Mouse (Mus musculus) brain, embryonic 14.5 days (tissue): Measurements from ENCODE around the gene Gm13285. TPM values are rescaled to one million over a fixed set of nuclear protein-coding genes. Genes with fewer than 3 reads are reported as not detected.
A peak's percentile ranks its signal among the peaks of the same experiment; 100 is the strongest.
"Not testable (repeated sequence)": the region's sequence is repeated elsewhere in the genome, so short reads cannot be mapped to it uniquely, and the experiment has no call there.

Experiments used
- DNase-seq: peaks from one replicate; pipeline ENCODE4 v3.0.0-alpha.2; 2011; ENCODE audit warnings: low read depth
- CTCF ChIP-seq: fragments of 200-500 bp; IDR thresholded peaks from 2 replicates; pipeline ENCODE4 v1.5.1; 2012; ENCODE audit warnings: inconsistent platforms, mild to moderate bottlenecking, moderate library complexity, borderline replicate concordance; ENCODE audit not compliant: insufficient read depth, insufficient read length; ENCODE audit errors: extremely low read depth
- POLR2A ChIP-seq: fragments of 200-500 bp; IDR thresholded peaks from 2 replicates; pipeline ENCODE4 v1.6.1; 2012; ENCODE audit warnings: mild to moderate bottlenecking, inconsistent platforms, borderline replicate concordance; ENCODE audit not compliant: poor library complexity, insufficient read depth, insufficient read length, severe bottlenecking; ENCODE audit errors: extremely low read depth
- polyA plus RNA-seq: library from polyadenylated mRNA; depleted of rRNA; stranded (reverse); fragments of >200 nt; gene quantifications from 2 replicates; pipeline ENCODE4 v1.2.3, GENCODE M21; 2012; rRNA removed

The Gm13285 gene
- polyA plus RNA-seq = not detected in 2 replicates

DNA sequence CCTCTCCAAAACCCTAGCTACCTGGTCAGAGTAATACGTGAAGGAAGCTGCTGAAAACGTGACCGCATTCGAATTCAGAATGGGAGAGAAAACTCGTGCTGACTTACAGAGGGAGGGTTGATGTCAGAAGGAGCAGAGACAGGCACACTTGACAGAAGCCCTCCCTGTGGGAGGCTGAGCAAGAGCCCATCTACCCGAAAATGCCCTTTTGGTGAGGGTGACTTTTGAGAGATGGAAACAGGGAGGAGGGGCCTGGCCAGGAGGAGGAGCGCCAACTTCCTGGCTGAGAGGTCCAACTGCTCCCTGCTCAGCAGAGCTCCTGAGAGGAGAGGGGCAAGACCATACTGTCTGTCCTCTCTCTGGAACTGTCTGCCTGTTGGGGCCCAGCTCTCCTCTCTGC, at the start of gene Gm13285:
Gene Gm13285, plus strand, starts transcription at position 301 of the 400 bp plus-strand sequence.
- DNase-seq = not testable (repeated sequence)

DNA sequence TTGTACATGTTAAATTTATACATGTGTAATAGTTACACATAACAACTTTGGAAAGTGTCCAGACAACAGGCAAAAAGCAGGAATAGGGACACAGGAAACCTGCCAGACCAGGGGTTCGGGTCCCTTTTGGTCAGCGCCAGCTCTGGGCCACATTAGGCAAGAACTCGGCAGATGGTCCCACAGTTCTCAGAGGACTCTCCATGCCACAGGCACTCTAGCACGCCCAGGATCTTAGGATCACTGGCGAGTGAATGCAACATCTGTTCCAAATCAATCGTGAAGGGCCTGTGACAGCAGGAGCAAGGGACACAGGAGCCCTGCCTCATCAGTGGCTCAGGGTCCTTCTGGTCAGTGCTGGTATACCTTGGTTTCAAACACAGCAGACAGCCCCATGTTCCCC, 49.5 kb upstream of the Gm13285 start:
- no peak for DNase-seq
- TF ChIP-seq CTCF (no peak), POLR2A (no peak)

DNA sequence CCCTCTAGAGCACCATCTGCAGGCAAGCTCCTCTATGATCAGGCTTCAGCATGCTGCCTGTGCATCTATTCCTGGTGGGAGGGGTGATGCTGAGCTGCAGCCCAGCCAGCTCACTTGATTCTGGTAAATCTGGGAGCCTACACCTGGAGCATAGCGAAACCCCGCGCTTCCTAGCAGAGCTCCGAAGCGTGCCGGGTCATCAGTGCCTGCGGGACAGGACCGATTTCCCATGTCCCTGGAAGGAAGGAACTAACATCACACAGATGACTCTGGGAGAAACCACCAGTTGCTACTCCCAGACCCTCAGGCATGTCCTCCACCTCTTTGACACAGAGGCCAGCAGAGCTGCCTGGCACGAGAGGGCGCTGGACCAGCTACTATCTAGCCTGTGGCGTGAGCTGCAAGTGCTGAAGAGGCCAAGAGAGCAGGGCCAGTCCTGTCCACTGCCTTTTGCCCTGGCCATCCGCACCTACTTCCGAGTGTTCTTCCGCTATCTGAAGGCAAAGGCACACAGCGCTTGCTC, 44.6 kb upstream of the Gm13285 start, which contains the start of gene Gm13271:
Gene Gm13271, plus strand, starts transcription at position 51 of the 523 bp plus-strand sequence.
- DNase-seq = not testable (repeated sequence)

DNA sequence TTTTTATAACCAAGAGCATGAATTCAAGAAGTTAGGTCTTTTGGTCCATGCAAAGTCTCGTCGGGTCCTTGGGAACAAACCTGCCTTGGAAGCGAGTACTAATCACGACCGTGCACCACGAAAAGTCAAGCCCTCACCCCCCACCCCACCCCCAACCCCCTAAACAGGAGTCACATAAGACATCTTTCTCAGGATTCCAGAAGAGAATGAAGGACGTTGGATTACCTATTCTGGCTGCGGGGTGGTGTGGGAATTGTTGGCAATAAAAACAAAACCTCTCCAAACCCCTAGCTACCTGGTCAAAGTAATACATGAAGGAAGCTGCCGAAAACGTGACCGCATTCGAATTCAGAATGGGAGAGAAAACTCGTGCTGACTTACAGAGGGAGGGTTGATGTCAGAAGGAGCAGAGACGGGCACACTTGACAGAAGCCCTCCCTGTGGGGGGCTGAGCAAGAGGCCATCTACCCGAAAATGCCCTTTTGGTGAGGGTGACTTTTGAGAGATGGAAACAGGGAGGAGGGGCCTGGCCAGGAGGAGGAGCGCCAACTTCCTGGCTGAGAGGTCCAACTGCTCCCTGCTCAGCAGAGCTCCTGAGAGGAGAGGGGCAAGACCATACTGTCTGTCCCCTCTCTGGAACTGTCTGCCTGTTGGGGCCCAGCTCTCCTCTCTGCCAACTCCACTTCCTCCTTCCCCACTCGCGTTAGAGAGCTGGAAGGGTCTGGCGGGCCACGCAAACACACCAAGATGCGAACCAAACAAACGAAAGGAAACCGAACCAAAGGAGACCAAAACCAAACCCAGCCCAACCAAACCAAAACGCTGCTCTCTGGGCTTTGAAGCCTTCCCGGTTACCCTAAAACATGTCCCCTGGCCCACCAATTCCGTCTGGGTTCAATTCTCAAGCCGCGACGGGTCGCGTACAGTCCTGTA, 42.6 kb upstream of the Gm13285 start:
- not testable (repeated sequence) for DNase-seq

DNA sequence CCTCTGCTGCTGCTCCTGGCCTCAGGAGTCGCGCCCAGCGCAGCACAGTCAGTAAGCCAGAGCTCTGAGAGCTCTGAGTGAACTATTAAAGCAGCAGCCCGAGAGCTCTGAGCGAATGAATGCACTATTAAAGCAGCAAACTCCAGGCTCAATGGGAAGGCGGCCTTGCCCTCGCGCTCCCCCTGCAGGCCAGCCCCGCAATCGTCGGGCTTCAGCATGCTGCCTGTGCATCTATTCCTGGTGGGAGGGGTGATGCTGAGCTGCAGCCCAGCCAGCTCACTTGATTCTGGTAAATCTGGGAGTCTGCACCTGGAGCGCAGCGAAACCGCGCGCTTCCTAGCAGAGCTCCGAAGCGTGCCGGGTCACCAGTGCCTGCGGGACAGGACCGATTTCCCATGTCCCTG, 41.8 kb upstream of the Gm13285 start:
- DNase-seq = peak; percentile 95
- peak; percentile 67 for TF ChIP-seq CTCF

DNA sequence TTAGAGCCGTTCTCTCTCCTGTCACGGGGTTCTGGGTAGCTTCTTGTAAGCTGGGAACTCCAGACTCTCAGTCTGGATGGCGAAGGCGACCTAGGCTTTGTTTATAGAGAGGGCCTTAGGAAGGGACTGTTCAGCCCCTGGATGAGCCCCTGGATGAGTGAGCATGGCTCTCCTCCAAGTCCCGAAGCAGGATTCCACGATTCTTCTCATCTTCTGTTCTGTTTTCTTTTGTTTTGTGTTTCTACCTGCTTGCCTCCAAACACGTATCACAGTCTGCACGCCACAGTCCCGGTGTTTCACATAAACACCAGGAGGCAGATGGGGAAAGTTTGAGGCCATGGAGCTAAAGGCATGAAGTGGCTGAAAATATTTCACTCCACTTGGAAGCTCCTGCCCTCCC, 40.7 kb upstream of the Gm13285 start:
- not testable (repeated sequence) for DNase-seq

DNA sequence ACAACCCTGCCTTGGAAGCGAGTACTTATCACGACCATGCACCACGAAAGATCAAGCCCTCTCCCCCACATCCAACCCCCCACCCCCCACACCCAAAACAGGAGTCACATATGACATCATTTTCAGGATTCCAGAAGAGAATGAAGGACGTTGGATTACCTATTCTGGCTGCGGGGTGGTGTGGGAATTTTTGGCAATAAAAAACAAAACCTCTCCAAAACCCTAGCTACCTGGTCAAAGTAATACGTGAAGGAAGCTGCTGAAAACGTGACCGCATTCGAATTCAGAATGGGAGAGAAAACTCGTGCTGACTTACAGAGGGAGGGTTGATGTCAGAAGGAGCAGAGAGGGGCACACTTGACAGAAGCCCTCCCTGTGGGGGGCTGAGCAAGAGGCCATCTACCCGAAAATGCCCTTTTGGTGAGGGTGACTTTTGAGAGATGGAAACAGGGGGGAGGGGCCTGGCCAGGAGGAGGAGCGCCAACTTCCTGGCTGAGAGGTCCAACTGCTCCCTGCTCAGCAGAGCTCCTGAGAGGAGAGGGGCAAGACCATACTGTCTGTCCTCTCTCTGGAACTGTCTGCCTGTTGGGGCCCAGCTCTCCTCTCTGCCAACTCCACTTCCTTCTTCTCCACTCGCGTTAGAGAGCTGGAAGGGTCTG, 39.7 kb upstream of the Gm13285 start, which contains the start of gene Gm13283:
Gene Gm13283, plus strand, starts transcription at position 510 of the 659 bp plus-strand sequence.
- not testable (repeated sequence) for DNase-seq

DNA sequence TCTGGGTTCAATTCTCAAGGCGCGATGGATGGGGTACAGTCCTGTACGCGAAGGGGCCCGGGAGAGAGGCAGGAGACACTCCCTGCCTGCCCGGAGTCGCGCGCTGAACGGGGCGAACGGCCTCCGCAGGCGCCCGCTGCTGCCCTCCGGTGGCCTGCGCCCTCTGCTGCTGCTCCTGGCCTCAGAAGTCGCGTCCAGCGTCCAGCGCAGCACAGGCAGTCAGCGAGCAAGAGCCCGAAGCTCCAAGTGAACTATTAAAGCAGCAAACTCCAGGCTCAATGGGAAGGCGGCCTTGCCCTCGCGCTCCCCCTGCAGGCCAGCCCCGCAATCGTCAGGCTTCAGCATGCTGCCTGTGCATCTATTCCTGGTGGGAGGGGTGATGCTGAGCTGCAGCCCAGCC, 39.0 kb upstream of the Gm13285 start:
- DNase-seq = peak; percentile 91

DNA sequence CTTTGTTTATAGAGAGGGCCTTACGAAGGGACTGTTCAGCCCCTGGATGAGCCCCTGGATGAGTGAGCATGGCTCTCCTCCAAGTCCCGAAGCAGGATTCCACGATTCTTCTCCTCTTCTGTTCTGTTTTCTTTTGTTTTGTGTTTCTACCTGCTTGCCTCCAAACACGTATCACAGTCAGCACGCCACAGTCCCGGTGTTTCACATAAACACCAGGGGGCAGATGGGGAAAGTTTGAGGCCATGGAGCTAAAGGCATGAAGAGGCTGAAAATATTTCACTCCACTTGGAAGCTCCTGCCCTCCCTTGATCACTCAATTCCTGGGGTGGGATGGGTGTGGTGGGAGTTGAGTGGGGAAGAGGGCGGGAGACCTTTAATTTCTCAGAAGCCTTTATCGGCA, 37.7 kb upstream of the Gm13285 start:
- DNase-seq = not testable (repeated sequence)

DNA sequence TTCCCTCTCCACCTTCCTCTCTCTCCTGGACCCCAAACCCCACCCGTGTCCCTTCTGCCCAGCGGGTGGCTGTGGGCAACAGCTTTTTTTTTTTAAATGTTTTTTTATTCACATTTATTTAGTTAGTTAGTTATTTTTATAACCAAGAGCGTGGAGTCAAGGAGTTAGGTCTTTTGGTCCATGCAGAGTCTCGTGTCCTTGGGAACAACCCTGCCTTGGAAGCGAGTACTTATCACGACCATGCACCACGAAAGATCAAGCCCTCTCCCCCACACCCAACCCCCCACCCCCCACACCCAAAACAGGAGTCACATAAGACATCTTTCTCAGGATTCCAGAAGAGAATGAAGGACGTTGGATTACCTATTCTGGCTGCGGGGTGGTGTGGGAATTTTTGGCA, 37.1 kb upstream of the Gm13285 start:
- not testable (repeated sequence) for DNase-seq

DNA sequence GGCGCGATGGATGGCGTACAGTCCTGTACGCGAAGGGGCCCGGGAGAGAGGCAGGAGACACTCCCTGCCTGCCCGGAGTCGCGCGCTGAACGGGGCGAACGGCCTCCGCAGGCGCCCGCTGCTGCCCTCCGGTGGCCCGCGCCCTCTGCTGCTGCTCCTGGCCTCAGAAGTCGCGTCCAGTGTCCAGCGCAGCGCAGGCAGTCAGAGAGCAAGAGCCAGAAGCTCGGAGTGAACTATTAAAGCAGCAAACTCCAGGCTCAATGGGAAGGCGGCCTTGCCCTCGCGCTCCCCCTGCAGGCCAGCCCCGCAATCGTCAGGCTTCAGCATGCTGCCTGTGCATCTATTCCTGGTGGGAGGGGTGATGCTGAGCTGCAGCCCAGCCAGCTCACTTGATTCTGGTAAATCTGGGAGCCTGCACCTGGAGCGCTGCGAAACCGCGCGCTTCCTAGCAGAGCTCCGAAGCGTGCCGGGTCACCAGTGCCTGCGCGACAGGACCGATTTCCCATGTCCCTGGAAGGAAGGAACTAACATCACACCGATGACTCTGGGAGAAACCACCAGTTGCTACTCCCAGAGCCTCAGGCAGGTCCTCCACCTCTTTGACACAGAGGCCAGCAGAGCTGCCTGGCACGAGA, 36.0 kb upstream of the Gm13285 start:
- DNase-seq = peak; percentile 81

DNA sequence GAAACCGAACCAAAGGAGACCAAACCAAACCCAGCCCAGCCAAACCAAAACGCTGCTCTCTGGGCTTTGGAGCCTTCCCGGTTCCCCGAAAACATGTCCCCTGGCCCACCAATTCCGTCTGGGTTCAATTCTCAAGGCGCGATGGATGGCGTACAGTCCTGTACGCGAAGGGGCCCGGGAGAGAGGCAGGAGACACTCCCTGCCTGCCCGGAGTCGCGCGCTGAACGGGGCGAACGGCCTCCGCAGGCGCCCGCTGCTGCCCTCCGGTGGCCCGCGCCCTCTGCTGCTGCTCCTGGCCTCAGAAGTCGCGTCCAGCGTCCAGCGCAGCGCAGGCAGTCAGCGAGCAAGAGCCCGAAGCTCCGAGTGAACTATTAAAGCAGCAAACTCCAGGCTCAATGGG, 25.9 kb upstream of the Gm13285 start, which contains the start of gene Gm13290:
Gene Gm13290, plus strand, starts transcription at position 301 of the 400 bp plus-strand sequence.
- not testable (repeated sequence) for DNase-seq

DNA sequence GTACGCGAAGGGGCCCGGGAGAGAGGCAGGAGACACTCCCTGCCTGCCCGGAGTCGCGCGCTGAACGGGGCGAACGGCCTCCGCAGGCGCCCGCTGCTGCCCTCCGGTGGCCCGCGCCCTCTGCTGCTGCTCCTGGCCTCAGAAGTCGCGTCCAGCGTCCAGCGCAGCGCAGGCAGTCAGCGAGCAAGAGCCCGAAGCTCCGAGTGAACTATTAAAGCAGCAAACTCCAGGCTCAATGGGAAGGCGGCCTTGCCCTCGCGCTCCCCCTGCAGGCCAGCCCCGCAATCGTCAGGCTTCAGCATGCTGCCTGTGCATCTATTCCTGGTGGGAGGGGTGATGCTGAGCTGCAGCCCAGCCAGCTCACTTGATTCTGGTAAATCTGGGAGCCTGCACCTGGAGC, 22.8 kb upstream of the Gm13285 start, which contains the start of gene Gm13289:
Gene Gm13289, plus strand, starts transcription at position 301 of the 400 bp plus-strand sequence.
- DNase-seq = not testable (repeated sequence)

DNA sequence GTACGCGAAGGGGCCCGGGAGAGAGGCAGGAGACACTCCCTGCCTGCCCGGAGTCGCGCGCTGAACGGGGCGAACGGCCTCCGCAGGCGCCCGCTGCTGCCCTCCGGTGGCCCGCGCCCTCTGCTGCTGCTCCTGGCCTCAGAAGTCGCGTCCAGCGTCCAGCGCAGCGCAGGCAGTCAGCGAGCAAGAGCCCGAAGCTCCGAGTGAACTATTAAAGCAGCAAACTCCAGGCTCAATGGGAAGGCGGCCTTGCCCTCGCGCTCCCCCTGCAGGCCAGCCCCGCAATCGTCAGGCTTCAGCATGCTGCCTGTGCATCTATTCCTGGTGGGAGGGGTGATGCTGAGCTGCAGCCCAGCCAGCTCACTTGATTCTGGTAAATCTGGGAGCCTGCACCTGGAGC, 19.9 kb upstream of the Gm13285 start, which contains the start of gene Gm13272:
Gene Gm13272, plus strand, starts transcription at position 301 of the 400 bp plus-strand sequence.
- not testable (repeated sequence) for DNase-seq

DNA sequence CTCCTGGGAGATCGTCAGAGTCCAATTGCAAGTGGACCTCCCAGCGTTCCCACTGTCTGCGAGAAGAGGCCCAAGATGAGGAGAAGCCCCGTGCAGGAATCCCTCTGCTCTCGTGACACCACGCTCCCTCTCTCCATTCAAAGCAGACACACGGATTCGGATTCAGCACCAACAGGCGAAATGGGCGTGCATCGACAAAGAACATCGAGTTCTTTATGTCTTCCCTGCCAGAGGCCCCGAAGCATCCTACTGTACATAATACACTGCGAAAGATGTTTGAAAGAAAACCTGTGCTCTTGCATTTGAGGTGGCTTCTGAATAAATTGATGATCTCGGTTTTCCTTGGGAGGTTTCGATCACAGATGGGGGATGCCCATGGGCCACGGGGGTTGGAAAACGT, 19.1 kb upstream of the Gm13285 start:
- DNase-seq = not testable (repeated sequence)

DNA sequence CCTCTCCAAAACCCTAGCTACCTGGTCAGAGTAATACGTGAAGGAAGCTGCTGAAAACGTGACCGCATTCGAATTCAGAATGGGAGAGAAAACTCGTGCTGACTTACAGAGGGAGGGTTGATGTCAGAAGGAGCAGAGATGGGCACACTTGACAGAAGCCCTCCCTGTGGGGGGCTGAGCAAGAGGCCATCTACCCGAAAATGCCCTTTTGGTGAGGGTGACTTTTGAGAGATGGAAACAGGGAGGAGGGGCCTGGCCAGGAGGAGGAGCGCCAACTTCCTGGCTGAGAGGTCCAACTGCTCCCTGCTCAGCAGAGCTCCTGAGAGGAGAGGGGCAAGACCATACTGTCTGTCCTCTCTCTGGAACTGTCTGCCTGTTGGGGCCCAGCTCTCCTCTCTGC, 17.6 kb upstream of the Gm13285 start, which contains the start of gene Ifnz:
Gene Ifnz, plus strand, starts transcription at position 301 of the 400 bp plus-strand sequence.
- DNase-seq = not testable (repeated sequence)

DNA sequence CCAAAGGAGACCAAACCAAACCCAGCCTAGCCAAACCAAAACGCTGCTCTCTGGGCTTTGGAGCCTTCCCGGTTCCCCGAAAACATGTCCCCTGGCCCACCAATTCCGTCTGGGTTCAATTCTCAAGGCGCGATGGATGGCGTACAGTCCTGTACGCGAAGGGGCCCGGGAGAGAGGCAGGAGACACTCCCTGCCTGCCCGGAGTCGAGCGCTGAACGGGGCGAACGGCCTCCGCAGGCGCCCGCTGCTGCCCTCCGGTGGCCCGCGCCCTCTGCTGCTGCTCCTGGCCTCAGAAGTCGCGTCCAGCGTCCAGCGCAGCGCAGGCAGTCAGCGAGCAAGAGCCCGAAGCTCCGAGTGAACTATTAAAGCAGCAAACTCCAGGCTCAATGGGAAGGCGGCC, 17.1 kb upstream of the Gm13285 start:
- not testable (repeated sequence) for DNase-seq

DNA sequence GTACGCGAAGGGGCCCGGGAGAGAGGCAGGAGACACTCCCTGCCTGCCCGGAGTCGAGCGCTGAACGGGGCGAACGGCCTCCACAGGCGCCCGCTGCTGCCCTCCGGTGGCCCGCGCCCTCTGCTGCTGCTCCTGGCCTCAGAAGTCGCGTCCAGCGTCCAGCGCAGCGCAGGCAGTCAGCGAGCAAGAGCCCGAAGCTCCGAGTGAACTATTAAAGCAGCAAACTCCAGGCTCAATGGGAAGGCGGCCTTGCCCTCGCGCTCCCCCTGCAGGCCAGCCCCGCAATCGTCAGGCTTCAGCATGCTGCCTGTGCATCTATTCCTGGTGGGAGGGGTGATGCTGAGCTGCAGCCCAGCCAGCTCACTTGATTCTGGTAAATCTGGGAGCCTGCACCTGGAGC, 14.1 kb upstream of the Gm13285 start, which contains the start of gene Gm13276:
Gene Gm13276, plus strand, starts transcription at position 301 of the 400 bp plus-strand sequence.
- DNase-seq = not testable (repeated sequence)
